Mouse (Mus musculus) lung, postnatal 4 days (tissue): ENCODE measurements at regions not wholly inside any gene's neighbourhood (a gene's known extent, or its start where the extent isn't known, plus 50 kb on each side); places are given as distances from the start of the nearest gene placed in this dataset.

Experiments
- DNase-seq, 2 experiments: peaks; one replicate each; pipeline ENCODE4 v3.0.0; 2021

DNA sequence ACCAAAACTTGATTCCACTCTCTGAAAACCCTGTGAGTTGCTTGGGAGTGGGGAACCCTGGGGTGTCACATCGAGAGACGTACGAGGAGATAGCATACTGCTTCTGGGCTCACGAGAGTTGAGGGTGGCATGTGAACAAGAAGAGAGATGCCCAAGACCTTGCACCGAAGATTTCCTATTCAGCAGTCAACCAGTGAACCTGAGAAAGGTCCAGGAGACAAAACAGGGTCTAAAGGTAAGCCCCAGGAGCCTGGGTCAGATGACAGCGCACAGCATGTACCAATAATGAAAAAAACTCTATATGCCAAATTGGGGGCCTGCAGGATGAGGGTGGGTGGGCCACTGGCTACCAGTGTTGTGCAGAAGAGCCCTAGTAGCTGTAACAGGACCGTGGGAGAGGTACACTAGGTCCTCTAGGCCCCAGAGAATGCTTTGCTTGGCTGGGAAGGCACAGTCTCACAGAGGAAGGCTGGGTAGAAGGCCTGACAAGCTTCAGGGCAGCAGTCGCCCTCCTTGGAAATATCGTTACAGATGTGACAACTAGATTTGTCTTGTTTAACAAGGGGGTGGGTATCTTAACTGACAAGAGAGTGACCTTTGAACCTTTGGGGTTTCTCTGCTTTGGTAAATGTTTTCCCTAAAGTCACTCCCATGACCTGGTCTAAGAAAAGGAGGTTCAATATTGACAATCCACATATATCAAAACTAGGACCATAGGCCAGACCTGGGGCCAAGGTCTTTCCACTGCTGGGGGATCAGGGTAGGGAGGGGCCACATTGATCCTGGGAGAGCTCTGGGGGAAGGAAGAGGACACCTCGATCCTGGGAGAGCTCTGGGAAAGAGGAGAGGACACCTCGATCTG lies 93.1 kb downstream of the Zfp706 start:
- DNase-seq, result no peak

DNA sequence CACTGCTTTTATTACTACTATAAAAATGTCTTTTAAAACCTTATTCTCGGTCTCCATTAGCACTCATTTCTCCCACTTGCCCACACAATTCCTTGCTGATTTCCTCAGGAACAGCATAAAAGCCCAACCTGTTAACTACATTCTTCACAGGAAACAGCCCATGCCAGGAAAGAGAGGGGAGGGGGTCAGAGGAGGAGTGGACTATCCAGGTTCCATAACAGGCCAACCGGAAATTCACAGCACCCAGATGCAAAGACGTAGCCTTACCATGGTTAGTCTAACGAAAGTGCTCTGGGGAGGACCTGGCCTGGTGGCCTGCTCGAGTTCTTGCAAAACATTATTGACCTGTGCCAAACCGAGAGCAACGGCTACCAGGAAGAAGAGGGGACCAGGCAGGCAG lies 94.3 kb downstream of the Zfp706 start:
- no peak for DNase-seq

DNA sequence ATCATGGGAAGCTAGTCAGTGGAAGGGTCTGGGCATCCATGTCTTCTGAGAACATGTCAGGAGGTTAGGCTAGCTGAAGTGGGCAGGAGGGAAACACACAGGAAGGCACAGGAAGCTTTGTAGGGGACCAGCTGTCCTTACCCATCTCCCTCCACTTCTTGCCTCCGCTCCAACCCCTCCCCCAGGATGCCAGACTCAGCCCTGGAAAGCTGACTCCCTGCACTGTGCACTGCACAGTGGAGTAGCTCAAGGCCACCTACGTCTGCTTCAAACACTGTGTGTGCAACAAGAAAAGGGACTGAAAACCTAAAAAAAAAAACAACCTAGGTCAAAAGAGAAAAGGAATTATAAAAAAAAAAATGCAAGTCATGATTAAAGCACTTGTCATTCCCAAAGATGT lies 97.3 kb downstream of the Zfp706 start:
- no peak for DNase-seq

DNA sequence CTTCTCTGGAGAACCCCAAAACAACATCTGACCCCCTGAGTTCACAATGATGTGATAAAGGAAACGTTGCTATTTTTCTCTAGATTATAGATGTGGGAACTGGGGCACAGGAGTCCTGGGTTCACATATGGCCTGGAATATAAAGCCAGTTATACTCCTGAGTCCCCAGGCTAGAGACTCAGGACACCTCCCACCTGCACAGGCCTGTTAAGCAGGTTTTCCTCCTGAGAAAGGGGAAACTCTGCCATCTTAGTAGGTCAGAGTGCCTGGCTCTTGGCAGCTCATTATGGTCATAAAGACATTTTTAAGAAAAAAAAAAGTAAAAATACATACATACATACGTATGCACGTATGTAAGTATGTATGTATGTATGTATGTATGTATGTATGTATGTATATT lies 98.1 kb downstream of the Zfp706 start:
- DNase-seq, result no peak

DNA sequence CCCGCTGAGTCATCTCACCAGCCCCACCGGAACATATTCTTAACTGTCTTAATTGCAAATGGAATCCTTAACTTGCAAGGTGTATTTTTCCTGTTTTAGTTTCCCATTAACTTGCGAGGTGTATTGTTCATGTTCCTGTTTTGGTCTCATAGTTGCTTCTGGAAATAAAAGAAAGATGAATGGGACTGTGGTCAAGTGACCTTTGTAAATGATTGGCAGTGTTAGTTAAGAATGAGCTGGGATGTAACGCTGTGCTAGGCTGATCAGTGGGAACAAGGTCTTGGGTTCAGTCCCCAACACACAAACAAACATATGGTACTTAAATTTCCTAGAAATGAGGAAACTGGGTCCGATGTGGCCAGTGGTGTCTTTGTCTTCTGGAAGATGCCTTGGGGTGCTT lies 100.8 kb downstream of the Zfp706 start:
- no peak for DNase-seq

DNA sequence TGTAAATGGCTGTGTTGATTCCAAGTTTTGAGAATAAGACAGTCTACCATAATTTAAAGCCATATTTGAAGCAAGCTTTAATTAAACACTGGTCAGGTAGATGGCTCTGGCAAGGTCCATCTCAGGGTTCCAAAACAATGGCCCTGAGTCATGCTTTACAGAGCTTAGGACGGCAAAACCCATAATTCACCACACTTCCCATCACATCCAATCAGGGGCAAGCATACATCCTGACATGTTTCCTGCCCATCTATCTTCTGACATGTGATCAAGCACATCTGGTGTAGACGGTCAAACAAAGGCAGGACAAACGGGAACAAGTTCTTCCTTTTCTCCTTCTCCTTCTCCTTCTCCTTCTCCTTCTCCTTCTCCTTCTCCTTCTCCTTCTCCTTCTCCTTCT lies 101.5 kb downstream of the Zfp706 start:
- DNase-seq, result no peak

DNA sequence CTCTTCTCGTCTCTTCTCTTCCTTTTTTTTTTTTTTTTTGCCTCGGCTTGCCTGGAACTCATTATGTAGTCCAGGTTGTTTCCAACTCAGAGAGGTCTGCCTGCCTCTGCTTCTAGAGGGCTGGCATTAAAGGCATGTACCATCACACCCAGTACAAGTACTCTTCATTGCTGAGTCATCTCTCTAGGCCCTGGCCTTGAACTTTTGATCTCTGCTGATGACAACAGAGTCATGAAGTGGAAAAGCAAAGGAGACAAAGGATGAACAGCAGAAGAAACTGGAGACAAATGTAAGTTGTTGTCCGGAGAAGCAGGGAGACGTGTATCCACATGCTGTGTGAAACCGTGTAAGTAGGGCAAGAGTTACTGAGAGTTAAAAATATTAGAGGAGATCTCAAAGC lies 103.7 kb downstream of the Zfp706 start:
- DNase-seq, result no peak

DNA sequence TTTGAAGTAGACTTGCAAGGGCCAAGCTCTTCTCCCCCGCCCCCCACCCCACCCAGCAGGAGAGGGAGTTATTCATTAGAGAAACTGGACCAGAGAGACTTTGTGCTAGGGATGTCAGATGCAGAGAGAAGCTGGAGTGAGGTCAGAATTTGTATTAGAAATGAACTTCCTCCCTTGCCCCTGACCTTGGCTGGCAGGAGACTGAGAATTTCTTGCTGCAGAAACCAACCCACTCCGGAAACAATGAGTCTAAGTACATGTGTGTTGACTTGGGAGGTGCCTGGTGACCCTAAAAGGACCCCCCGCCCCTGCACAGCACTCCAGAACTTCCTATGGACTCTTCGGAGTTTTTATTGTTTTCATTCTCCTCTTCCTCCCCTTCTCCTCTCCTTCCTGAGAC lies 104.3 kb downstream of the Zfp706 start:
- peak in 1 of 2 experiments; percentile 38 for DNase-seq

DNA sequence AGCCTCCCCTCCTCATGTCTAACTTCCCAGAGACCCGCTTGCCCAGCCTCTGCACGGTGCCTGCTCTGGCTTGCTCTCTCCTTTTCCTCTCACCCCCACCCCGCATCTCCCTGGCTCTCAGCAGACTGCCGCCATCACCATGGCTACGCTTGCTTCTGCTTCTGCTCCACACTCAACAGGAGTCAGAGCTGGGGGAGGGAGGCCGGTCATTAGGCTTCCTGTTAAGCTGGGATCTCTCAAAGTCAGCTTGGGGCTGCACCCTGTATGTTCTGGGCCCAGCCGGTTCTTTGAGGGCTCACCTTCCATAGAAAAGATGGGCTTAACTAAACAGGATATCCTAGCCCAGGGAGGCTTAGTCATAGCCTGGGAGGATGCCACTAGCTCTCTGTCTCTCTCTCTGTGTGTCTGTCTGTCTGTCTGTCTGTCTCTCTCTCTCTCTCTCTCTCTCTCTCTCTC lies 105.7 kb downstream of the Zfp706 start:
- DNase-seq, result peak; percentile 60 to 71

DNA sequence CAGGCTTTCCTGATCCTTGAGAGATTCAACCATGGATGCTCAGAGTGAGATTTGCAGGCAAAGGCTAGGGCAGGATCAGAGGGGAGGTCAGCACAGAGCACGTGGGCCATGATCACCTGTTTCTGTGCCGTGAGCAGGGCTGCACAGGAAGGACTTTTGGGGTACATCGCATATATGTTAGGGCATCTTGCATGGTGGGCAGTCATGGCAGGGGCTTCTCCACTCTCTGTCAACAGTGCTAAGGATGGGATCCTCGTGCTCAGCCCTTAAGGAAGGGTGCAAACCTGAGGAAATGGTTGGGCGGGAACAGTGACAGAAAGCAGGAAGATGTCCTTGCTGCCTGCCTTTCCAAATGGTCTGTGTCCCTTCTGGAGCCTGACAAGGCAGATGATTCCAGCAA lies 106.2 kb downstream of the Zfp706 start:
- DNase-seq, result no peak

DNA sequence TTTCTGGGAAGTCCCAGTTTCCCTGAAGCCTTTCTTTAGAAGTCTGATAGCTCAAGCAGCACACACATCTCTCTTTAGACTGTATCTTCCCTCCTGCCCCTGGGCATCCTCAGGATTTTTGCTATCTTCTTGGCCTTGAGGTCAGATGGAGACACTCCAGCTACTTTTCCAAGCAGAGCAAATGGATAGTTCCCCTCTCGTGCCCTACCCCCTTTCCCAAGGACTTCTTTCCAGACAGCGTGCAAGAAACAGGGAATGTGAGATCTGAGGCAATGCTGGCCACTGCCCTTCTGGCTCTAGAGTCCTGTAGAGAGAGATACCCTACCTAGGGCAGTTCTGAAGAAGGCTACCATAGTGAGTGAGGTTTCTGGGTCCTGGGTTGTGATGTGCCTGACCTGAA lies 106.6 kb downstream of the Zfp706 start:
- no peak for DNase-seq

DNA sequence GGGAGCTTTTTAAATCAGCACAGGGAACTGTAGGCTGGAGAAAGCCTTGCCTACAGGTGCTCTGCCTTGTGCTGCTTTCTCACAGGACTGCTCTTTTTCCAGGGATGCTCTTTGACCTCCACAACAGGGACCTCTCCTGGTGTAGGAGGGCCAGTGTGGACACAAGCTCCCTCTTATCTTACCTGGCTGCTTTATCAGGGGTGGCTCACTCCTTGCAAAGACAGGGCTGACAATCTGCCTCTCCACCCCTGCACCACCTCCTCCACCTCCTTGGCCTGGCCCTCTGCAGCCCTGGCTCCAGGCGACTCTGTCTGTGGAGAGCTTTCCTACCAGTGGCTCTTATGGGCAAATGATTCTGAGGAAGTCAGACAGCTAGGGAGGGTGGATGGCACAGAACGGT lies 107.7 kb downstream of the Zfp706 start:
- no peak for DNase-seq

DNA sequence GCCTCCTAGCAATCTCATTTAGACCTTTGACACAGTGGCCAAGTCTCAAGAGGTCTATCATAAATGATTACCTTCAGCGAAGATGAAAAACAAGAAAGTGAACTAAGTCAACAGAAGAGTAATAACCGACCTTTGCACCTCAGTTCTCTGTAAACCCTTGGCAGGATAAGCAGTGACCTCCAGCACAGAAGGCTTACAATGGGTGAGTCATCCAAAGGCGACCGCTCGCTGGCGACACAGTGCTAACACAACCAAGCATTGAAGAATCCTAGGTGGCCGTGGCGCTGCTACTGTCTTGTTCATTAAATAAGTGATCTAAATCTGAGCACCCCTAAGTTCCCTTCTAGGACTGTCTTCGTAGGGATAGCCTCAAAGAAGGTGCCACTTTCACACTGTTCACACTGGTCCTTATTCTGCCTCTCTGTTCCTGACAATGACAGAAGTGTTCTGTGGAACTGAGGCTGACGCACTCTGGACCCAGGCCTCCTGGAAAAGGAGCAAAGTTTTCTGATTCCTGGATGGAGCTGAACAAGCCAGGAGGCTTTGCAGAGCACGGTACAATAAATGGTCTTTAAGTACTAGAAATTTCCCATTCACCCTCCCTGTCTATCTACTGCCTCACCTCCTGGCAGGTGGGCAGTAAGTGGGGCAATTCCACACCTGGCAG lies 108.6 kb downstream of the Zfp706 start:
- DNase-seq, result no peak

DNA sequence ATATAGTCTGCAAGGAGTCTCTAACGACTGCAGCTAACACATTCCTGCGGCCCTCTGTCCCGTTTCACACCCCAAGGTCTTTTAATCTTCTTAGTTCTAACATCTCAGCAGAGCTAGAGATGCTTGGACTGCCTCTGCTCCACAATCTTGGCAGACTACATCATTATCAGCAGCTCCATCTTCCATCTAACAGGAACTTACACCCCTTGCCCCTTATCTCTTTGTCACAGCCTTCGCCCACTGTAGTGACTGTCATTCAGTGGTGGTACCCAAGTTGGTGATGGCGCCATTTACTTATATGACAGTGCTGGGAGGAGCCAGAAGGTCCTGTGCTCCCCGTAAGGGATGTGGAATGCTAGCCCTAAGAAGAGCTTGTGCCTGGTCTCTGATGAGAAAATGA lies 109.2 kb downstream of the Zfp706 start:
- DNase-seq, result no peak

DNA sequence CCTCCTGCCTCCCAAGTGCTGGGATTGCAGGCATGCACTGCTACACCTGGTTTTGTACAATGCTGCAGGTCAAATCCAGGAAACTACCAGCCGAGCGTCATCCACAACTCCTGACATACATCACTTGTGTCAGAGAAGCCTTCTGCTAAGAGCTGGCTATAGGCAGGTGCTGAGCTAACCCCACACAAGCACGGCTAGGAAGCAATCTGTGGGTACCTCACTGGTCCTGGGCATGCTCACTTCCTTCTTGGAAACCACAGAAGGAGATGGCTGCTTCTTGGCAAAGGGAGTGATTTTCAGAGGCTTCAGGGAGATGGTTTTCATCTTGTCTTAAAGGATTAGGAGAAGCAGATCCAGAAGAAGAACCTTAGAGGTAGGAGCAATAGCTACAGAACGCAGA lies 111.3 kb downstream of the Zfp706 start:
- DNase-seq, result no peak

DNA sequence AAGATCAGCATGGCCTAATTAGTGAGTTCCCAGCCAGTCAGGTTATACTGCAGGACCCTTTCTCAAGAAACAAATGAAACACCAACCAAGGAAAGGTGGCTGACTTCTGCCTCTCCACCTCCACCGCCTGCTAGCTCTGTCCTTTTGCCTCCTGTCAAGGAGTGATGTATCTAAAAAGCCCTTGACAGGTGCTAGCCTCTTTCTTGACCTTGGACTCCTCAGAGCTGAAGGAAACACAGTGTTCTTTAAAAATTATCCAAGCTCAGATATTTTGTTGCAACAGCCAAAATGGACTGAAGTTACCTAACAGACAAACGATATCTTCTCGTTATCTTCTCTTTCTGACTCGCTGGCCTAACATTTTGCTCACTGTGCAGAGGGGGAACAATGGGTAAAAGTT lies 112.5 kb downstream of the Zfp706 start:
- DNase-seq, result no peak

DNA sequence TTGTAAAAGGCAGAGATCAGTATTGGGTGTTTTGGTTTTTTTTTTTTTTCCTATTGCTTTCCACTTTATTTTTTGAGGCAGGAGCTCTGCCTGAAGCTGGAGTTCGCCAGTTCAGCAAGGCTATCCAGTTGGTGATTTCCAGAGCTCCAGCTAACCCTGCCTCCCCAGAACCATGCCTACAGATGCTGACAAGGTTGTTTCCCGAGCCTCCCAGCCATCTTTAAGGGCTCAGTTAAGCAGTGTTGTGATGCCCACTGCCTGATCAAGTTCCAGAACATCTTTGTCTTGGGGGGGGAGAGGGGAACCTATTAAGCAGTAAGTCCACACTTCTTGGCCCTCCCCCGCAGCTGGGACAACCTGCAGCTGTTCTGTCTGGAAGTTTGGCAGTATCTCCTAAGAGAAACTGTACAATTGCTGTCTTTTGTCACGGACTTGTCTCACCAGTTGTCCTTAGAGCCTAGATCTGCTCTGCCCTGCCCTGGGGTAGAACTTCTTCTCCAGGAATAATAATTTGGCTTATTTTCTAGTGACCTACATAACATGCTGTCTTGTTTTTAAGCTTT lies 114.1 kb downstream of the Zfp706 start:
- DNase-seq, result no peak

DNA sequence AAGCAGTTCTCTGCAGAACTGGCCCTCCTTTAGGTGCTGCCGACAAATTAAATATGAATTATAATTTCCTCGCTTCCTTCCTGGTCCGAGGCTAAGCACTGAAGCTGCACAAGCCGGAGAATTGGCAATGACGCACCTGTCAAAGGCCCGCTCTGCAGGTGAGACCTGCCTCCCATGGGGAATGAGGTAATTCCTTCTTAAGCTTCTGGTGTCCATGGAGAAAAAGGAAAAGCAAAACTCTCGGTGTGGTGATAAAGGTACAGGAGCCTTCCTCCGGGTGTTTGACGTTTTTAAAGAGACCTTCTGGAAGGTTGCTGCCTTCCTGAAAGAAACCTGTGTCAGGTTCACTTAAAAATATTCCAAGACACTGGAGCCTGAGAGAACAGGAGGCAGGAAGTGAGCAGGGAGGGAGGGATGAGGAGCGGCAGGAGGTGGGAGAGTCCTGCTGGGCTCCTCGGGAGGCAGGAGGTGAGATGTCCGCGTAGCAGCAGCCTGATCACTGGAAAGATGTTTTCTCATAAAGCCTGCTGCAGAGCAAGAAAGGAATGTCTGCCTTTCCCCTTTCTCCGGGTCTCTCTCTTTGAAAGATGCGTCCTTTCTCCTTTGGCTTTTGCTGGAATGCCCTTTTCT lies 114.9 kb downstream of the Zfp706 start:
- DNase-seq, result no peak

DNA sequence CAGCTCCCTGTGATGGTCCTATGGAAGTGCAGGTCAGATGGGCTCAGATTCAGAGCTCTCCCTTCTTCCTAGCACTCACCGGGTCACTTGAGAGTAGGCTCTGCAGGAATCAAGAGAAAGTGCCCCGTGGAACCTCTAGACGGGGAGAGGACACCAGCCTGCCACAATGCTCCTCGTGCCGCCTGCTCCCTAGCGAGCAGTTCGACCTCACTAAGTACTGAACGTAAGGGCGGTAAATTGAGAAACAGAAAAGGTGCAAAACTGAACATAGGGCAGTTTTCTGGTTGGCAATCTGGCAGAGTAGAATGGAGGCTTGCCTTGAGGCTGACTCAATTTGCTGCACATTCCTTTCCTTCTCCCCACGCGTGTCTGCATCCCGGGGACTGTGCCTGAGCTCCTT lies 115.7 kb downstream of the Zfp706 start:
- DNase-seq, result no peak

DNA sequence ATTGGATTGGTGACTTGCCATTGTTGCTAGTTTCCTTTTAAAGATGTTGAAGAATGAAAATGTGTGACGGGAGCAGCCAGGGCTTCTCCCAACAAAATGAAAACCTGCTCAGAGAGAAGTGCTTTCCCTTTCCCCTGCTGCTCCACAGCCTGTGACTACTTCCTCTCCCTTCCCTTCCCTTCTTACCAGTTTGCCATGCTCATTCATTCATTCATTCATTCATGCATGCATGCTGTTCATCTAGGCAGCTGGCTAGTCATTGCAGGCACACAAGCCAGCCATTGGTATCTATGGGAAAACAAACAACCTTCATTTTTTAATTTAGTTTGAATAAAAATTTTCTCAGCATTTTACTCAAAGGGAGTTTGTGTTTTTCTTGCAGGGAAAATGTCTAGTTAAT lies 116.3 kb downstream of the Zfp706 start:
- DNase-seq, result no peak

DNA sequence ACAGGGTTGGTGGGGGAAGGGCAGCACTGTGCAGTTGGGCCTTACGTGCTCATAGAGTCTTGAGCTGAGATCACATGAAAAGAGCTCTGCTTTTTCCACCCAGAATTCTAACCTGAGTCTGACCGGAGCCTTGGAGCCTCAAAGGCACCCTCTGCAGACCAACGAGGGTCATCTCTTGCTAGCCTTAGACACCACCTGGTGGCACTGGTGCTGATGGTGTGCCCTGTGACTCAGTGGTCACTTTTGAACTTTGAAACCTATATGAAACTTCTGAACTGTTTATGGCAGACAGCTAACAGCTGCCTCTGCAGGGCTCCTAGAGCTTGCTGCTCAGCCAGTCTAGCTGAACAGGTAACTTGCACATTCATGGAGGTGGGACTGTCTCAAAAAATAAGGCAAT lies 118.5 kb downstream of the Zfp706 start:
- no peak for DNase-seq

DNA sequence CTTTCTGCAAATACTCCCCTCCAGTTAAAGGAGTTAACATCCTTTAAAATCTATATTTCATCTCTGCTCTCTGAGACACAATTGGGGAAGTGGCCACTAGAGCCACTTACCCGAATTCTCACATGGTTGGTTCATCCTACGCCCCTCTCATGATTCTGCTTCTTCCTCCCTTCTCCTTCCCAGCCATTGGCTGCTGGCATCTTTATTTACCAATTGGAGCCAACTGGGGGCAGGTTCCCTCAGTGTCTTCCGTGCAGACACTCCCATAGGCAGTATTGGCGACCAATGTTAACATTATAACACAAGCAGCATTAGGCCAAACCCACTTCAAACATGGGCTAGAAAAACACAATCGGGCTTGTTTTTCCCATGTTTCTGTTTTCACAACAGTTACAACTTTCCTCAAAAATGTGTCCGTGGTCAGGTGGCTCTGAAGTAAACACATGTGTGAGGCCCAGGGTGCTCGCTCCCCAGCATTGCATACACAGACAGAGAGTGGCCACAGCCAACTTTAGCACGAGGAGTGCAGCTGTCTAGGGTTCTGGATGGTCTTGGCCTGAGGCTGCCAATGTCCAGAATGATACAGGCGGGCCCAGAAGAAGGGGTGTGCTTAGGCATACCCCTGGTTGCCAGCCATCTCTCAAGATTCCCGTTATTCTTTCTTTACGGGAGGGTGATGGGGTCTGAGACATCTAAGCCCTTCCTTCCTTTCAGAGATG lies 119.1 kb downstream of the Zfp706 start:
- no peak for DNase-seq
